Mouse (Mus musculus) Muller cell, postnatal 12 days (primary cell): ENCODE results near the gene Dclk3.

Experiments
- DNase-seq: peaks from one replicate; pipeline ENCODE4 v3.0.0-alpha.2; 2015; ENCODE audit errors: inconsistent ontology term

The Dclk3 gene

GRCm38 (mm10) chr9:111439836-111440201 lies 938 bp downstream of the Dclk3 start:
- peak; percentile 19 for DNase-seq

DNA sequence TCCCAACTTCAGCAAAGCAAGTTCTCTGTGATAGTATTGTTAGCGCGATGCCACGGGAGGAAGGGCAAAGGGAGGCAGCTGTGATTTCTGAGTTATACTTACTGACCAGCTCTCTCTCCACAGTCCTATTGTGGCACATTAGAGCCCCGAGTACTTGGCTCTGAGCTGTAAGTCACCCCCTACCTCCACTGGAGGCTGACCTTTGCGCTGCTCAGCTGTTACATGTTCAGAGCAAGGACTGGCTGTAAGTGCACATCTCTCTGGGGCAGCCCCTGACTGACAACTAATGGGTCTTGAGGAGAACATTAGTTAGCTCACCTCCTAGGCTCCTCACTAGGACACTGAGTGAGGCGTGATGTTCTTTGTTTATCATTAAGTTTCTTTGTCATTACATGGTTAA lies 1.6 kb downstream of the Dclk3 start:
- no peak for DNase-seq

GRCm38 (mm10) chr9:111441151-111441550 lies 2.3 kb downstream of the Dclk3 start:
- no peak for DNase-seq

DNA sequence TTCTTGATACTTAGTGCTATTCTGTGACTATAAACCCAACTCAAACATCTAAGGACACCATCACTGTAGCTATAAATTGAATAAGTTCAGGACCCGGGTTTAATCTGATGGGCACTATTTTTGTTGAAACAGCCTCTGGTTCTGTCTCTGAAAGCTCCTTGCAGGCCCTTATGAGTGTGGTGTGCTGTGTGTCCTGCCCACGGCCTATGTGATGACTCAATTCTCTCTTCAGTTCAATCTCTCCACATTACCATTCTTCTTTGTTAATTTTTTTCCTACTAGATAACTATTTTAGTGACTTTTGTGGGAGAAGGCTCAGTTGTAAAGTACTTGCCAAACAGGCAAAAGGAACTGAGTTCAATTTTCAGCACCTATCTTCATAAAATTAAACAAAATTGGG lies 7.3 kb downstream of the Dclk3 start:
- no peak for DNase-seq

- no peak for DNase-seq
These were observed 10.1 kb downstream of the Dclk3 start for GRCm38 (mm10) chr9:111448976-111449375.

DNA sequence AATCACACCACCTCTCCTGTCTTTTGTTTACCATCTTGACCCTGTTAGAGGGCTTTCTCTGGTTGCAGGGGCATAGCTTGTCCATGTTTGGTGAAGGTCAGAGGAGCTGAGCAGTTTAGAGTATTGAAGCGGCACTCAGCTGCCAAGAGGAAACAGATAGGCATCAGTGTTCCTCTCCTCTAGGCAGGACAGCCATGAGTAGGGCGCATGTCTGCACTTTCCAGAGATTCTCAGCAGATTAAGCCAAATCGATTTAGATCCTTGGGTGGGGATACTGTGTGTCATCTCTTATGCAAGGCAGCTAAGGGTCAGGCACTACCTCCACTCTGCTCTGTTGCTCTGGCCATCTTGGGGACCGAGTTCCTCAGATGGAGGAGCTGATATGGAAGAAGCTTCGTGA lies 11.0 kb downstream of the Dclk3 start:
- DNase-seq: no peak

- DNase-seq: no peak
These were observed 12.0 kb downstream of the Dclk3 start for GRCm38 (mm10) chr9:111450853-111451404.

DNA sequence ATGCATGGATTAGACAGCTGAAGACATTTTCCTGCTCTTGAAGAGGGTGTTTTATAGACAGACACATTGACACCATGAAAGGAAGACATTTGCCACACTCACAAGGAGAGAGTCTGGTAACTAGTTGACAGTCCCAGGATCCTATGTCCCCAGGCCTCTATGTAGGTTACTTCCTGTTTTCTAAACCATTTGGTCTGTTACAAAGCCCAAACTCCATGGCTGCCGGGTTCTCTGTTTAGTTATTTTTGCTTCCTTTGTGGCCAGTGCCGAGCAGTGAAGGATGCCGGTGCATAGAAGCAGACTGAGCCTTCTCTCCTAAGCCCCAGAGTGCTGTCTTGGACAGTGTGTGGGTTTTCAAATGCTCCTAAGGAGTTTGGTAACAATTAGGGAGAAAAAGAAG lies 15.0 kb downstream of the Dclk3 start:
- no peak for DNase-seq

DNA sequence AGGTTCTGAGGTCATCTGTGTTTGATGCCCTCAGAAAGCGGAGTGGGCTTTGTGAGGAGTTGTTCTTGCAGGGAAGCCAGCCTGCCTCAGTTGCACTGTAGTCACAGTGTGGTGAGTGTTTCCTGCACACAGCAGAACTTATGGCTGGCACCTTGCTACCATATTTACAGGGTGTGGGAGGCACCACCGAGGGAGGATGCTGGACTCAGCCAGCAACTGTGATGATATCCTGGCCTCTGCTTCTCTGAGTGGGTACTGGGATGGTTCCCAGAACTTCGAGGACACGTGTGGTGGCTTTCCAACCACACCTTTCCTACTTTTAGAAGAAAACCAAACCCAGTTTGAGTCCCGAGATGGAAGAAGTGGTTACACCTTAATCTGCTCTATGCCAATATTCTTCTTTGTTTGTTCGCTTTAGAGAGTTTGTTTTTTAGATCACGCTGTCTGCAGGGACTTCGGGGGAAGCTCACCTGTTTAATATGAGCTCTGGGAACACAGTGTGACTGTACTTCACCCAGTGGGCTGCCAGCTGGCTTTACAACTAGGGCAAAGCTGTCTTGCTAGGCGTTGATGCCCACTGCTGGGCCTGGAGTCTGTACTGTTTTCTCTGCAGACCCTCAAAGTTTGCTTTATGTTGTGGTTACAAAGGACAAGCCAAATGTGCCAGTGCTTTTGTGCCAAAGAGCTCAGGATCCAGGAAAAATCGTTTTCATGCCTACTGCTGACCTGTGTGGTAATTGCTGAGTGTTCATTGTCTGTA lies 18.5 kb downstream of the Dclk3 start:
- DNase-seq: no peak

GRCm38 (mm10) chr9:111457936-111458310 lies 19.0 kb downstream of the Dclk3 start:
- no peak for DNase-seq

GRCm38 (mm10) chr9:111459466-111459865 lies 20.6 kb downstream of the Dclk3 start:
- no peak for DNase-seq

DNA sequence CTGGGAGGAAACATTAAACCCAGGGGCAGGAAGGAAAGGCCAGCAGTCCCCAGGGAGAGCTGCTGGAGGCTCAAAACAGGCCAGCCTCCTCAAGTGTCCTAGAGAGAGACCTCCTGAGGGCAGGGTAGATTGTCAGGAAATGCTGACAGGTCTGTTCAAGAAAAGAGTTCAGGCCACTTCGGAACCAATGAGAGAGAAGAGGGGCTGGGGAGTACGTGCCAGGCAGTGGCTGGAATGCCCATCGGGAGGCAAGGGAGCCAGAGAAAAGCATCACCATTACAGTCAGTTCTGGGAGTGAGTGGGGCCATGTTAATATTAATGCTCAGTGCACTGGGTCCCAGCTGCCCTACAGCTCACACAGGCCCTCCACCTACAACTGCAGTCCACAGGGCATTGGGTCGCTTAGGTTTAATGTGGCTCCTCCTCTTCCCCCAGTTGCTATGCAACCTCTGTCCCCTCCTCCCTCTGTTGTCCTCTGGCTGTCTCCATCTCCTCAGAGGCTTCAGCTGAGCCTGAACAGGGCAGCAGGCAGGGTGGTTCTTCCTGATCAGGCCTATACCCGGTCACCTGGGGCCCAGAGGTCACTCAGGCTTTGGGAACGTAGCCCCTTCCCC lies 21.4 kb downstream of the Dclk3 start:
- no peak for DNase-seq

GRCm38 (mm10) chr9:111461415-111462103 lies 22.7 kb downstream of the Dclk3 start:
- no peak for DNase-seq

DNA sequence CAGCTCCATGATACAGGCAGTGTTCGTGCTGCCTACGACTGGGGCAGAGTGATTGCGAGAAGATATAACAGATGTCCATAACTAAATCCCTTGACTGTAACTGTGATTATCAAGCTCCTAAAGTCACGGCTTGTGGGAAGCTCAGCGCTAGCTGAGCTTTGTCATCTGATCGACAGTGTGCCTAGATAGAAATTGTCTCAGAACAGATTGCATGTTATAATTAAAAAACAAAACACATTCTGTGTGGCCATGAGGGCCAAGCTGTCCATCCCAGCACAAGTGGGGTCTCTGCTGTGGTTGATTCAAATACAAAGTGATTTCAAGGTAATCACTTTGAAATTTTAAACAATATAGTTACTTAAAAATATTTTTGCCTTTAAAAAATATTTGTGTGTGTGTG lies 26.8 kb downstream of the Dclk3 start:
- no peak for DNase-seq

DNA sequence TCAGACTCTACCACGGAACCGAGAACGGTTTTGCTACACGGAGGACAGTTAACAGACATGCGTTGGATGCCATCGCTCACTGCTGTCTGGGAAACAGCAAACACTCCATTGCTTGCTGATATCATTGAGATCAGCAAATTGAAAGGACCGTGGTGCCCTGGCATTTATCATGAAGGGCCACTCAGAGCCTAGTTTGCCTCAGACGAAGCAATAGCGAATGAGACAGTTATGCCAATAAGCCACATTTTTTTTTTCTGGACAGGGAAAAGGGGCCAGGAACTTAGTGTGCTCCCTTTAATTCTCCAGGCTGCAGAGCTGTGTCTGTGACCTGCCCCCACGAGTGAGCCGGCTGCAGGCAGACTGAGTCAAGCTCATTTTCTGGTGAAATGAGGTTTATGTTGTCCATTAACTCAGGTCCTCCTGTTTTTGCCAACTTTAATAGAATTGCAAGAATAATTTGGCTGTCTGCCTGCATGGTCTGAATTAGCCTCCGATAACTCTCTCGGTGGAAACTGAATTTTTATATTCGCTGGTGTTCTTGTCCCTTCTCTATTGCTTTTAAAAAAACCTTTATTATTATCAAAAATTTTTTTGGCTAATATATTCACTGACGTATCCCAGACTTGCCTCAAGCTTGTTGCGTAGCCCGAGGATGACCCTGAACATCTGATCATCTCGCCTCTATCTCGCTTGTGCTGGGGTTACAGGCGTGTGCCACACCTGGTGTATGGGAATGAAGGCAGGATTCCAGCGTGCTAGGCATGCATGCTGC lies 35.0 kb downstream of the Dclk3 start:
- peak; percentile 79 for DNase-seq

GRCm38 (mm10) chr9:111474458-111474745 lies 35.5 kb downstream of the Dclk3 start:
- no peak for DNase-seq

DNA sequence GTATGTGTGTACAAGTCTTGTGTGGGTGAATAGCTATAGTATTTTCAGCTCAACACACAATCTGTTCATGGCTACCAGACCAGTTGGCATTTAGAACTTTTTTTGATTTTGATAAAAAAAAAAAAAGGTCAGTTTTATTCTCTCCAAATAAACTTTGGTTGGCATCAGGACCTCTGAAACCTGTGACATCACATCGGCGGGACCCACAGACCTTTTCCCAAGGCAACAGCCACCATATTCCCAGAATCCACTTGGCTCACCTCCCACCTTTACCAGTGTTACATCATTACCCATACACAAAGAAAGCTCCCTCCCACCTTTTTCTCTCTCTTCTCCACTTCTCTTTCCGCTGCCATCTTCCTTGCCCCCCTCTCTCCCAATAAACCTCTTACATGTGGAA lies 36.4 kb downstream of the Dclk3 start:
- no peak for DNase-seq

- no peak for DNase-seq
These were observed 37.1 kb downstream of the Dclk3 start for GRCm38 (mm10) chr9:111475973-111476372.

DNA sequence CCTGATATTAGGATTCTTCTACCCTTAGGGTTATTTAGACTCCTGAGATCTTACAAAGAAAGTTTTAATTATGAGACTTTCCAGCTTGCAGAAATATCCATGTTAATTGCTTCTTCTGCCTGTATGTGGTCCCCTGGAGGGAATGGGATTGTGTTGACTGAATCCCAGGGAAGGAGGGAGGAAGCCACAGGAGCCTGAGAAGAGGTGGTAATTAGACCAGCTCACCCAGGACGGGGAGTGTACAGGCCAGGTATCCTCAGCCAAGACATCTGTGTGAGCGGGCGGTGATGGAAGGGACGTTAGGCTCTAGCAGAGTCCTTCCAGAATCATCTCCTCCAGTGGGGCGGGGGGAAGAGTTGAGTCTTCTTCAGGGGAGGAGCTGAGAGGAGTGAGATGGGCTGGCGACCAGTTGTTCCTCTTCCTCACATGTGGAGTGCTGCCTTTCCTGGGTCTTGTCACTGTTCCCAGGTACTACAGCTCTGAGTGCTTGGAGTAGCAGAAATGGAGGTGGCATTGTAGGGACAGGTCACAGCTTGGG lies 37.7 kb downstream of the Dclk3 start:
- no peak for DNase-seq

- DNase-seq: peak; percentile 43
These were observed 40.1 kb downstream of the Dclk3 start for GRCm38 (mm10) chr9:111478853-111479490.

- no peak for DNase-seq
These were observed 42.1 kb downstream of the Dclk3 start for GRCm38 (mm10) chr9:111481011-111481410.
